ENCODE assay signal across 15 mouse cellular contexts in the genomic region with DNA sequence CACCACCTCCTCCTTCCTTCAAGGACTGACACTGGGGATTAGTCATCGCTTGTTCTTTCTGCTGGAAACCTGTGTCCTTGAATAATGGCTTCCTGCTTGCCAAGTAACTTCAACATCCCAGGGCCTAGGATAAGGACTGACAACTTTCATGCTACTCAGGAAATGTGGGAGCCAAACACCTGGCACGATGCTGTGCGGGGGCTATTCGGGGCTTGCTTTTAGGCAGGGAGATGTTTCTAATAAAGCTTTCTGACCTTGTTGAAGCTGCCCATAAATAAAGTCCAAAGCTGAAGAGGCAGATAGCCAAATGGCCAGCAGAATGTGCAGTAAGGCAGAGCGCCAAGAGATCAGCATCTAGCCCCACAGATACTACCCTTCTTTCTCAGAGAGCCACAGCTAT. TPM values are rescaled to one million over a fixed set of nuclear protein-coding genes. Genes with fewer than 3 reads are reported as not detected.
A peak's percentile ranks its signal among the peaks of the same experiment; 100 is the strongest.
DNase-seq lines count a peak whose midpoint lies in the region.
"Had no signal": no experiment of that assay in that cellular context is flagged by ENCODE, and none has a peak within 500 bp of the region (broad histone marks: within the 10 kb centered on the region; RNA-seq: fewer than 3 reads in every experiment).

No protein-coding gene starts in this region.

- no peak overlapping the region for H3K27ac ChIP-seq in hindbrain, embryonic 10.5 days
- H3K27ac ChIP-seq: forebrain, embryonic 15.5 days; hindbrain, embryonic 15.5 days; liver, embryonic 12.5 days; stomach, embryonic 15.5 days had no signal

- peak; percentile 72 to 93 for DNase-seq in adrenal gland, adult (ENCODE audit: inconsistent age in 2 of 2, low spot score in 1 of 2)
- no peak for DNase-seq in adrenal gland, postnatal 4 days (ENCODE audit: low spot score in 2 of 2)
- DNase-seq in kidney, adult 8-10 months, result peak; percentile 59 to 60
- DNase-seq in kidney, postnatal 4 days, result no peak
- DNase-seq in adrenal gland, adult 8-10 months, result peak; percentile 67
- peak; percentile 47 to 52 for DNase-seq in kidney, postnatal 25 days
- DNase-seq in hindbrain, embryonic 10.5 days (ENCODE audit: low spot score), result no peak
- no peak for DNase-seq in gastrocnemius, postnatal 4 days (ENCODE audit: low spot score in 2 of 2)
- DNase-seq: right cerebral cortex, adult 18-20 months; thymus, postnatal 36 days had no signal

- 92% methylated on average over 5 of the region's 5 CpGs for WGBS in hindbrain, embryonic 10.5 days

- peaks cover 7% of the 10 kb centered on the region; the same call in 1 of the 2 replicates for H3K4me1 ChIP-seq in hindbrain, embryonic 10.5 days (replicated peaks)
- H3K4me1 ChIP-seq: liver, embryonic 12.5 days; stomach, embryonic 15.5 days had no signal

- H3K36me3 ChIP-seq in hindbrain, embryonic 10.5 days, result no peaks in the 10 kb centered on the region
- H3K36me3 ChIP-seq: forebrain, embryonic 15.5 days; hindbrain, embryonic 15.5 days; liver, embryonic 12.5 days; stomach, embryonic 15.5 days had no signal

- no peaks in the 10 kb centered on the region for H3K27me3 ChIP-seq in hindbrain, embryonic 10.5 days (ENCODE audit: insufficient read depth, poor library complexity, severe bottlenecking)
- H3K27me3 ChIP-seq: forebrain, embryonic 15.5 days; hindbrain, embryonic 15.5 days; liver, embryonic 12.5 days; Patski; stomach, embryonic 15.5 days had no signal

- no peaks in the 10 kb centered on the region for H3K9me3 ChIP-seq in hindbrain, embryonic 10.5 days
- H3K9me3 ChIP-seq: forebrain, embryonic 15.5 days; hindbrain, embryonic 15.5 days; liver, embryonic 12.5 days; stomach, embryonic 15.5 days had no signal

- H3K4me3 ChIP-seq in hindbrain, embryonic 10.5 days, result no peak overlapping the region
- H3K4me3 ChIP-seq: forebrain, embryonic 15.5 days; hindbrain, embryonic 15.5 days; liver, embryonic 12.5 days; stomach, embryonic 15.5 days had no signal

RNA-seq across cellular contexts. Expression of a gene that starts 35.3 kb away (rescaled TPM):
- 100 to 1,000 TPM; 112 to 115 TPM for total RNA-seq in adrenal gland, postnatal 4 days (2021)
- total RNA-seq in adrenal gland, adult 8-10 months (2022), result 100 to 1,000 TPM in 2 of 4 experiments, 10 to 100 TPM in 2; 81.2 to 151 (median 111) TPM
- 12.9 and 17.3 TPM in 2 replicates for polyA plus RNA-seq in hindbrain, embryonic 10.5 days (2016; fragmentation: Nextera tagmentation; extraction: Ambion mirVana)
- total RNA-seq in gastrocnemius, postnatal 4 days (2021), result 10 to 100 TPM; 38.2 to 39.0 TPM

Comparison
In these comparisons a context has a peak if more than half of its experiments do, and no peak if none do; other contexts are left out.
1. DNase-seq: peak in adrenal gland, adult (2 of 2), kidney, adult 8-10 months (2 of 2), adrenal gland, adult 8-10 months (single experiment) and kidney, postnatal 25 days (2 of 2); none in adrenal gland, postnatal 4 days (0 of 2), kidney, postnatal 4 days (0 of 2), hindbrain, embryonic 10.5 days (single experiment) and gastrocnemius, postnatal 4 days (0 of 2).